ENCODE assay signal across 27 mouse cellular contexts in genomic region chr7:3450671-3451070, GRCm38 (mm10). TPM values are rescaled to one million over a fixed set of nuclear protein-coding genes. Genes with fewer than 3 reads are reported as not detected.
DNase-seq lines count a peak whose midpoint lies in the region; ATAC-seq and TF ChIP-seq lines count a peak whose summit lies in the region.
"Had no signal": no experiment of that assay in that cellular context is flagged by ENCODE, and none has a peak within 500 bp of the region (broad histone marks: within the 10 kb centered on the region; RNA-seq: fewer than 3 reads in every experiment).

No protein-coding gene starts in this region.

- no peak overlapping the region for H3K9ac ChIP-seq in hindbrain, embryonic 16.5 days (ENCODE audit: low read depth, low read length)
- H3K9ac ChIP-seq: embryonic facial prominence, embryonic 12.5 days; forebrain, embryonic 12.5 days had no signal

- H3K4me1 ChIP-seq in hindbrain, embryonic 16.5 days (ENCODE audit: control insufficient read depth, insufficient read depth, low read depth, low read length): no peaks in the 10 kb centered on the region
- H3K4me1 ChIP-seq: embryonic facial prominence, embryonic 10.5 days; embryonic facial prominence, embryonic 12.5 days; forebrain, embryonic 10.5 days; forebrain, embryonic 12.5 days had no signal

- H3K4me3 ChIP-seq in layer of hippocampus, adult 2 months: no peak overlapping the region
- H3K4me3 ChIP-seq in hindbrain, embryonic 16.5 days (ENCODE audit: low read length): no peak overlapping the region
- H3K4me3 ChIP-seq: embryonic facial prominence, embryonic 10.5 days; embryonic facial prominence, embryonic 12.5 days; erythroblast, embryonic 14.5 days; forebrain, embryonic 10.5 days; forebrain, embryonic 12.5 days had no signal

- no peak for TF ChIP-seq CTCF in layer of hippocampus, adult 2 months (conservative IDR thresholded peaks at IDR 0.05)

- H3K4me2 ChIP-seq in hindbrain, embryonic 16.5 days (ENCODE audit: low read length): no peak overlapping the region
- H3K4me2 ChIP-seq: embryonic facial prominence, embryonic 12.5 days; forebrain, embryonic 12.5 days had no signal

- DNase-seq in layer of hippocampus, adult 2 months (ENCODE audit: low spot score in 2 of 2): peak; percentile 30 to 52
- no peak for DNase-seq in layer of hippocampus, postnatal 10 days (ENCODE audit: low spot score in 2 of 2)
- DNase-seq in NIH3T3 (ENCODE audit: low read depth): peak; percentile 9
- peak; percentile 56 for DNase-seq in brain, adult 2 months (ENCODE audit: low read depth, low spot score)
- DNase-seq in induced T-regulatory cell, adult 2 months (ENCODE audit: low read depth): peak; percentile 9
- no peak for DNase-seq in left cerebral cortex, adult 9 months (ENCODE audit: low spot score in 2 of 2)
- DNase-seq in ovary, postnatal 36 days (ENCODE audit: low spot score): no peak
- DNase-seq: cerebellum, adult 11-12 months; cerebellum, adult 2 months; cerebellum, adult 9-10 months; cerebellum, postnatal 10 days; cerebellum, postnatal 25 days had no signal

- H3K27ac ChIP-seq in layer of hippocampus, adult 2 months: peak overlapping the region; percentile 65; the same call in 1 of the 2 replicates
- H3K27ac ChIP-seq in hindbrain, embryonic 16.5 days (ENCODE audit: low read depth, low read length): no peak overlapping the region
- H3K27ac ChIP-seq: embryonic facial prominence, embryonic 10.5 days; embryonic facial prominence, embryonic 12.5 days; forebrain, embryonic 10.5 days; forebrain, embryonic 12.5 days had no signal

- no peaks in the 10 kb centered on the region for H3K9me3 ChIP-seq in hindbrain, embryonic 16.5 days (ENCODE audit: control insufficient read depth, low read length)
- H3K9me3 ChIP-seq: embryonic facial prominence, embryonic 10.5 days; embryonic facial prominence, embryonic 12.5 days; forebrain, embryonic 10.5 days; forebrain, embryonic 12.5 days had no signal

- no peak for ATAC-seq in hindbrain, embryonic 16.5 days
- ATAC-seq: forebrain, embryonic 14.5 days had no signal

- H3K36me3 ChIP-seq in hindbrain, embryonic 16.5 days (ENCODE audit: control insufficient read depth, insufficient read depth, low read length): no peaks in the 10 kb centered on the region
- H3K36me3 ChIP-seq: embryonic facial prominence, embryonic 10.5 days; embryonic facial prominence, embryonic 12.5 days; forebrain, embryonic 10.5 days; forebrain, embryonic 12.5 days had no signal

- 78% methylated on average over 5 of the region's 5 CpGs for WGBS in hindbrain, embryonic 16.5 days

- H3K27me3 ChIP-seq in hindbrain, embryonic 16.5 days (replicated peaks; ENCODE audit: control insufficient read depth, insufficient read depth, low read length): no peaks in the 10 kb centered on the region
- H3K27me3 ChIP-seq: embryonic facial prominence, embryonic 12.5 days; Patski had no signal

RNA-seq across cellular contexts. Expression of gene Cacng6, which starts 26.7 kb away (rescaled TPM):
- total RNA-seq in layer of hippocampus, adult 2 months (2021): 1 to 10 TPM; 1.9 to 2.2 TPM
- total RNA-seq in layer of hippocampus, postnatal 10 days (2021): 1 to 10 TPM in 1 of 2 experiments, under 1 TPM in 1; 0.56 to 1.2 TPM
- 0.62 TPM in 1 of 2 replicates, not detected in the other for polyA plus RNA-seq in hindbrain, embryonic 16.5 days (2015; fragmentation: Nextera tagmentation; extraction: Ambion mirVana)
- total RNA-seq: adrenal gland, adult 18-20 months; adrenal gland, postnatal 14 days; adrenal gland, postnatal 36 days; MEL had no signal
- polyA plus RNA-seq: activated CD4-positive, CD25-positive, alpha-beta regulatory T cell, adult 4 months; erythroblast, embryonic 14.5 days; Patski had no signal

RNA-seq across cellular contexts. Expression of gene Tarm1, which starts 51.8 kb away (rescaled TPM):
- total RNA-seq in layer of hippocampus, adult 2 months (2021): not detected
- not detected for total RNA-seq in layer of hippocampus, postnatal 10 days (2021)
- polyA plus RNA-seq in hindbrain, embryonic 16.5 days (2015; fragmentation: Nextera tagmentation; extraction: Ambion mirVana): not detected in 2 replicates
- polyA plus RNA-seq: brain, embryonic 14.5 days; C2C12; embryonic facial prominence, embryonic 10.5 days; embryonic facial prominence, embryonic 12.5 days; erythroblast, embryonic 14.5 days; forebrain, embryonic 10.5 days; forebrain, embryonic 12.5 days; forebrain, embryonic 14.5 days; Patski had no signal

Comparison
In these comparisons a context has a peak if more than half of its experiments do, and no peak if none do; other contexts are left out.
1. DNase-seq: peak in layer of hippocampus, adult 2 months (2 of 2), NIH3T3 (single experiment), brain, adult 2 months (single experiment) and induced T-regulatory cell, adult 2 months (single experiment); none in layer of hippocampus, postnatal 10 days (0 of 2), left cerebral cortex, adult 9 months (0 of 2) and ovary, postnatal 36 days (single experiment).